Mouse (Mus musculus): ENCODE data around the gene Il3.

GRCm38 (mm10) chr11:54216091-54216490, 51.0 kb downstream of the Il3 start:
- TF ChIP-seq CTCF (IDR thresholded peaks at IDR 0.05; ENCODE audit: control insufficient read depth, insufficient read depth, low read length) (no peak), POLR2A (IDR thresholded peaks at IDR 0.05; ENCODE audit: borderline replicate concordance, control insufficient read depth, low read depth, low read length) (no peak)
